Mouse (Mus musculus) 3T3-L1 (cell line): Measurements from ENCODE around the gene Hbq1b.
A peak's percentile ranks its signal among the peaks of the same experiment; 100 is the strongest.

Source experiments
- DNase-seq: peaks from one replicate; pipeline ENCODE4 v3.0.0-alpha.2; 2015; ENCODE audit warnings: low read depth, low spot score

The Hbq1b gene

DNA sequence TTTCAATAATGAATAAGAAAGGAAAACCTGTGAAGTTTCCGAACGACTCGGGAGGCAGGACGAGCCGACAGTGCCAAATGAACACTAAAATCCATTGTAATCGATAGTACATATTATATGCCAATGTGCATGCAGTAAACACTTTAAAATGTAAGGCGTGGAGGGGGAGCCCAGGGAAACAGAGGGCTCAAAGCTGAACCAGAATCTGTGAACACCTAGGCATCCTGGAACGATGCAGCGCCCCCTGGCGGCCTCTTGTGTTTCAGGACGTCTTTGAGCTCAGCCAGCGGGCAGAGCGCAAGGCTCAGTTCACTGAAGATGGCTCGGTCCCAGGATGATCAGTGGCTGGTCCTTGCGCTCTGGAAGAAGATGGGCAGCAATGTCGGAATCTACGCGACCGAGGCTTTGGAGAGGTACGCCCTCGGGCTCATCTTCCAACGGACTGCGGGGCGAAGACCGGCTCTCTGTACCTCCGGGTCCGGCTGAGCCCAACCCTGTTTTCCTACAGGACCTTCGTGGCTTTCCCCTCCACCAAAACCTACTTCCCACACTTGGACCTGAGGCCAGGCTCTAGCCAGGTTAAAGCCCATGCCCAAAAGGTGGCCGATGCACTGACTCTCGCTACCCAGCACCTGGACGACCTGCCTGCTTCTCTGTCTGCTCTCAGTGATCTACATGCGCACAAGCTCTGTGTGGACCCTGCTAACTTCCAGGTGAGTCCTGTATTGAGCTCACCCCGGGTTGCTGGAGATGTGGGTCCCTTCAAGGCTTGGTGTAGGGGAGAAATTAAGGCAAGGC lies at the start of gene Hbq1b:
TSS of gene Hbq1b (plus strand) at position 271 of the 798 bp plus-strand sequence.
- peak; percentile 55 for DNase-seq

DNA sequence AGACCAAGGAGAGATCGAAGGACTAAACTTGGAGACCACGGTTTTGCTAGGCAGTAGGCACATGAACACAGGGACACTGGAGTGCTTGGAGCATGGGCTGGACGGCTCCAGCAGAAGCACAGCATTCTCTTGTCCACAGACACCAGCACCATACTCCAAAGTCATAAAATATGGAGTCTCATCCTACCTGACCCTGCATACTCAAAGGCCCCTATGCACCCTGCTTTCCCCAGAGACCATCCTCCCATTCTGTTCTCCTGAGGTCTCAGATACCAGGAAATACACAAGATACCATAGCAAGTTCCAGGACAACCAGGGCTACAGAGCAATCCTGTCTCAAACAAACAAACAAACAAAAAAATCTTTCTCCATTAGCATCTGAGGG lies 49.4 kb upstream of the Hbq1b start:
- no peak for DNase-seq

DNA sequence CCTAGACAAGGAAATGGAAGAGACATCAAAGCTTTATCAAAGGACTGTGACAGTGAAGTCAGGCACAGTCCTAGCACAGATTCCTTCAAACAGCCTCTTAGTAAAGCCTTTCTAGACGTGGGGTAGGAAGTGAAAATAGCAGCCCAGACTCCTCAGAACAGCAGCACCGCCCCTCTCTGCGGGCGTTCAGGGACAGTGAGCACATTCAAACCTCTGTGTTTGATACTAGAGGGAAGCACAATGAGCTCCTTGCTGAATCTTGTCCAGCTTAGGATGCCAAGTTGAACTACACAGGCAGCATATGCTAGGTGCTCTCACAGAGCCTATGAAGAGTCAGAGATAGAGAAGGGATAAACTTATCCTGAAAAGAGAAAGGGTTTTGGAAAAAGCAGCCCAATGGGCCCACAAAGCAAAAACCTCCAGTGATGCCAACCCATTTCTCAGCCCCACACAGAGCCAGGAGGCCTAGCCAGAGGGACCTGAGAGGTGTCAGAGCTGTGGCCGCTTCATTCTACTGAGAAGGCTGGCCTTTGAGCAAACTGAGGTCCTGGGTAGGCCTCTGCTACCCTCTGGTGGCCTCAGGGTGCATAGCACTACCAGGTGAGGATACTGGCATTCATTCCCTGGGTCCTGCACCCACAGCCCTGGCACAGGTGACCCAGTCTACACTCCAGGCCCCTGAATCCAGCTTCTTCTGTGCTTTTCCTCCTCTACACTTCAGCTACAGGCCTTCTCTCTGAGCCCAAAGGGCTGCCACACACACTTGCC lies 48.5 kb upstream of the Hbq1b start:
- DNase-seq = peak; percentile 78

DNA sequence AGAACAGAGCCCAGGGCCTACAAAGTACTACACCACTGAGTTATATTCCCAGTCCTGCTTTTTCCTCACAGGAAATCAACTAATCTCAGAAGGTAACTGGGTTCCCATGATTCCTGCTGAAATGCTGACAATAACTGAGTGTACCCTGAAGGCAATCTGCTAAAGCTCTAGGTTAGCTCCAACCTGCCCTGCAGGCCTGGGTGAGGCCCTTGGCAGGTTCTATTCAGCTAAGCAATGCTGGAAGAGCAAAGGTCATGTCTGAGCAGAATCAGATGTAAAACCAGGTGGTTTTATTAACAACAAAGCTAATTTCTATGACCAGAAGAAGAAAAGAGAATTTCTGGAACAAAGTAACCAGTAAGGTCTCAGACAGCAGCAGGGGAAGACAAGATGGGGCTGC lies 45.4 kb upstream of the Hbq1b start:
- no peak for DNase-seq

DNA sequence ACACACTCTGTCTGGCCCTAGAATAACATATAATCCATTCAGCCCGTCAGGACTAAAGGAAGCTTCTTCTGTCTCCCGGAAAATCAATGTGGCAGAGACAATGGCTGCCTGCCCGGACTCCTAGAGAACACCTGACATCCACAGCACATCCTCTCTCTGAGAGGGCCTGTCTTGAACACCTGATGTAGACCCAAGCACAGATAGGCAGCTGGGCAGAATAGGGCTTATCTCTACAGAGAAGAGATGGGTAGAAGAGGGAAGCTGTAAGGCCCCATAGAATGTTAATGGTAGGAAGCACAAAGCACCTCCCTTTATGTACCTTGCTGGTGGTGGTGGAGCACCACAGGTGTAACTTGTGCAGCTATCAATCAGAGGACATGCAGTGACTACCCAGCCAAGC lies 44.6 kb upstream of the Hbq1b start:
- no peak for DNase-seq

DNA sequence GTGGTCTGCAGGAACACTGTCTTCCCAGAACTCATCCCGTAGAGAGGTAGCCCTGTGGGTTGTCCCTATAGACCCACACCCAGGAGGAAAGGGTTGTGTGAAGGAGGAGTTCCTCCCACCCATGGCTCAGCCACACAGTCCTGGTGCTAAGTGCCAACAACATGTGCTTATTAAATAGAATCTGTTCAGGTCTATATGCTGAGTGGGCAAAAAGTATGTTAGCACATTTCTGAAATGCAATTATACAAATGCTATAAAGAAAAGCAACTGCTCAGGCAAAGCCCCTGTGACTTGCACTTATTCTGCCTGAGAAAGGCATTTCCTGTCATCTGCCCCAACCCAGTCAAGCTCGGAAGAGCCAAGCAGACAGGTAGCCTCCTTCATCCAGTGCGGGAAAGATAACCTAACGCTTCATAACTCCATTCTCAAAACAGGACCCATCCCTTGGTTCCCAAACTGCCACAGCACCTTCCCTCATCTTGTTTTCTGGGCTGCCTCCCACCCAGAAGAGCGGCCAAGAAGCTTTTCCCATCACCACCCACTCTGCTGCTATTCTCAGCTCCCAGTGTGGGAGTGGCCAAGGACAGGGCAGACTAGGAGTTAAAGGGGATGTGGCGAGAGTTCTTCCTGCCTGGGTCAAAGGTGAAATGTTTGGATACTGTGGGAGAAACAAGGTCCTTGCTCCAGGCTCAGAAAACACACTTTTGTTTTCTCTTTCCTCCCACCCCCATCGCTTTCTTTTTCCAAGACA lies 43.4 kb upstream of the Hbq1b start:
- no peak for DNase-seq

DNA sequence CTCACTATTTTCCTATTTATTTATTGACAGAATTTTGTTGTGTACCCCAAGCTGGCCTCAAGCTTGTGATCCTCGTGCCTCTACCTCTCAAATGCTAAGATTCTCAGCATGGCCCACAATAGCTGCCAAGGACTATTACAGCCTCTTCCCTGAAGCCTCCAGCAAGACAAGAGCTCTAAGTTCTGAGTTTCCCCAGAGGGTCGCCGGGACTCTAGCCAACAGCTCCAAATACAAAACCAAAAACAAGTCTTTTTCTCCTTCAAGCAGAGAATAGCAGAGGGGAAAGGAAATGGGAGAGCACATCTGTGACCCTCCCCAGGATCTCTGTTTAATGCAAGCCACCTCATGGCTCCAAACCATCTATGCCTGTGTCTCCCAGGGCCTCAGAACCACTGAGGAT lies 42.7 kb upstream of the Hbq1b start:
- DNase-seq = no peak

DNA sequence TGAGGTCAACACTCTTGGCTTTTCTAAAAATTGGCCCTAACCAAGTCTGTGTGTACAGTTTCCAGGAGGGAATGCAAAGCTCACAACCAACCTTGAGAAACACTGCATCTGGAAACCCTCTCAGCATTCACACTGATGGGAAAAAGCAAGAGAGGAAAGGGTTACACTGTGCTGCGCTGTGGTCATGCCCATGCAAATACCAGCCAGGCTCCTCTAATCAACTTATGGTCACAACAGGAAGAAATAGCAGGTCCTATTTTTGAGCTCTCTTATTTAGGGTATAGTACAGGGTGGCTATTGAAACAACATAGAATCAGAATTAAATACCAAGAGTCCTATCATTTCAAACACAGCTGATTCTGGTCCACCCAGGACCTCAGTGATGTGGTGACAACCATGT lies 42.1 kb upstream of the Hbq1b start:
- no peak for DNase-seq

DNA sequence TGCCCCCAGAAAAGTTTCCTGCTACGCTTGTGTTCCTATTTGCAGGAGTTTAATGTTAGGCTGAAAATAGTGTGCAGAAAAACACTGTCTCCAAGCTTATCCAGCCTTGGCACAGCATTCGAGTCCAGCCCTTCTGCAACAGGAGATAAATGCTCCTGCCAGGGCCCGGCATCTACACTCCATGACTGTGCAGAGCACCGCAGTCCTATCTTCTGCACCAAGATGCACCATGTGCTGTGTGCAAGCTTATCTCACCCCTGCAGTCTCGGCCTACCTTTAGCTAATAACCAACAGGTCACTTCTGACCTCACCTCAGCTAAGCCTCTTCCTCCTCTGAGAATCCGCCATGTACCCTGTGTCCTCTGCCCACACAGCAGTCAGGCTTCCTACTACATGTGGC lies 41.2 kb upstream of the Hbq1b start:
- no peak for DNase-seq

DNA sequence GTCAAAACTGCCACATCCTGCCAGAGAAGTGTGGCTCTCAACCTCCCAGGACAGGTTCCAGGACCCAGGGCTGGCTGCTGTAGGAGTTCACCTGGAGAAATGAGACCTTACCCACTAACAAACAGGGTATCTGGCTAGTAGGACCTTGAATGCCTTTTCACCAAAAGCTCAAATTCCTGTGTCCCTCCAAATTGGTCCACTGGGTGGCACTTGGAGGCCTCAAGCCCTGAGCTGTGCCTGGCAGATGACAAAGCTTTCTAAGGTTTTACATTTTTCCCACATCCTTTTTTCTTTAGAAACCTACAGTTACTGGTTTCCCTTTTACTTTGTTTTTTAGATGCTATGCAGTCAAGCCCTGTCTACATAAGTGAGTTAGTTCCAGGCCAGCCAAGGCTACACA lies 39.7 kb upstream of the Hbq1b start:
- peak; percentile 51 for DNase-seq

DNA sequence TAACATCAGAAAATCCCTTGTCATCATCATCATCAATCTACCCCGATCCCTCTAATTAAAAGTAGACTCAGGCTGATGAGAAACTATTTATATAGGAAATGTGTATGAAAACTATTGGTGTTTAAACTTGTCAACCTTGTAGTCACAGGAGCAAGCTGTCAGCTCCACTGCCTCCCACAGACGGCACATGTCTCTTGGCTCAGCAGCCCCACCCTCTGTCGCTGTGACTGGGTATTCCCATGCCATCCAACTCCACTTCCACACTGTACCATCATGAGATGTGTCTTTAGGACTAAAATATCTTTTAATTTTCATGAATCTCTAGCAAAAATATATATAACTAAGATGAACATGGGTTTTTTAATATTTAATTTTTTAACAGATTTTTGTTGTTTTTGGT lies 38.4 kb upstream of the Hbq1b start:
- DNase-seq = no peak

DNA sequence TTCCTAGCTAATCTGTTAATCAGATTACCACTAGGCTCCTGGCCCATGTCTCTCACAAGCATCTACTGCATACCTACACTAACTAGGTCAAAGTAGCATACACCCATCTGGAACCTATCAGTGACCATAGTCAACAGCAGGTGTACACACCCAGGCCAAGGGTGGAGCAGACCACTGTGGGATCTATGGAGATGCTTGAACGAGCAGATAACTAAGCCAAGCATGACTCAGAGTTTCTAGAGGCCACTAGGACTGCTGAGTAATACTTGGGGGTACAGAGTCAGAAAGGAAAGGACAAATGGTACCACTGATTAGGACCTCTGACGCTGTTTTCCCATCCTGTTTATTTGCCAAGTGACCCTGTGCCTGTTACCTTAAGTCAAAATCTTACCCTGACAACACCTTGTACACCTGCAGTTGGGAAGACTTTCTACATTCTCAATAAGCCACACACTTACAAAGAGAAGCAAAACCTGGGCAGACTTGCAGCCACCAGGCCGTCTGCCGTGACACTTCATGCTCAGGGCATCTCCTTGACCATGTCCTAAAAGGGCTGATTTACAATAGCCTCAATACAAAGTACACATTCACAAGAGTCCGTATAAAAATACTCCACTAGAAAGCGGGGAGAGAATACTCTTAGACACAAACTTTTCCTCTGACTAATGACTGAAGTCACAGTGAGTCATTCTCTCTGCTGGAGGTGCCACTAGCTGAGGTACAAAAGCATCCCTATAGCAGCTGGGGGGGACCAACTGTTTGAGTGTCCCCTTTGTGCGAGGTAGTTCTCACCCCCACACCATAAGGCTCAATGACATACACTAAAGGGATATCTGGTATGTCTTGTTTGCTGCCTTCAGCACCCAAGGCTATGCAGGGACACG lies 35.6 kb upstream of the Hbq1b start:
- peak; percentile 65 for DNase-seq

DNA sequence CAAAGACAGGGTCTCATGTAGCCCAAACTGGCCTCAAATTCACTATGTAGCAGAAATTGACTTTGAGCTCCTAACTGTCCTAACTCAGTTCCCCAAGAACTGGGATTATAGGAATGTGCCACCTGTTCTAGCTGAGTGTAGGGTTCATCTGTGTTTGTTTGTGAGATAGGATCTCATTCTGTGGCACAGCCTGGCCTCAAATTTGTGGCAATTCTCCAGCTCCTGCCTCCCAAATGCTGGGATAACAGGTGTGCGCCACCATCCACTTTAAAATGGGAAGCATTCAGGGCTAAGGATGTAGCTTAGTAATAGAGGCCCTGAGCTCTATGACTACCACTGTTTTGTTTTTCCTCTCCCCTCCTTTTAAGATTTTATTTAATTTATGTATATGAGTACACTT lies 33.6 kb upstream of the Hbq1b start:
- DNase-seq = no peak

DNA sequence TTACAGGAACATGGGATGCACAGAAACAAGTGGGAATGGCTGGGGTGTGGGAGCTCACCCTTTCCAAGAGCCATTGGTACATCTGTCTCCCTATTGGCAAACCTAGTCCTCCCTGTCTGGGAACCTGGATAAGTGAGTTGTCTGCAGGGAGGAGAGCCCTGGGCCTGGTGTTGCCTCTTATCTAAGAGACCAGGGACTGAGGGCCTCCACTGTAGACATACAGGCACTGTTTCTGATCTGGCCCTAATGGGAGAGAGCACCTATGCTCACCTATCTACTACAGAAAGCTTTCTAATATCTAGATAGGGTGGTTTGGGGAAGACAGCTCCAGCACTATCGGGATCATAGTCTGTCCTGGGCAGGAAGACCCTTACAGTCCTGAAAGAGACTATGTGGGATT lies 30.6 kb upstream of the Hbq1b start:
- DNase-seq = no peak

DNA sequence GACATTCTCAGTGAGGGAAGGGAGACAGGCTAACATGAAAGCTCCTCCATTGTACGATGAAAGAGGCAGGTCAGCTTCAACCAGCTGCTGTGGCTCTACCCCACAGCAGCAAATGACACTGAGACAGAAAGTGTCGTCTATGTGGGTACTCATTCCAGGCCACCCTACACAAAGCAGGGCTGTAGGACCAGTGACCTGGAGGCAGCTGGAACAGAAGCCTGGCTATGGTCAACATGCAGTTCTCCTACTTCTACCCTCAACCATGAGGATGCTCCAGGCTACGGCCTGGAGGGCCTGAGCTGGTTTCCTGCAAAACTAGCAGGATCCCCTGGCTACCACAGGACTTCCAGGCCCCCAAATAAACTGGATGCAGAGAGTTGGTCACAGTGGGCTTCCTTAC lies 30.2 kb upstream of the Hbq1b start:
- DNase-seq = no peak

DNA sequence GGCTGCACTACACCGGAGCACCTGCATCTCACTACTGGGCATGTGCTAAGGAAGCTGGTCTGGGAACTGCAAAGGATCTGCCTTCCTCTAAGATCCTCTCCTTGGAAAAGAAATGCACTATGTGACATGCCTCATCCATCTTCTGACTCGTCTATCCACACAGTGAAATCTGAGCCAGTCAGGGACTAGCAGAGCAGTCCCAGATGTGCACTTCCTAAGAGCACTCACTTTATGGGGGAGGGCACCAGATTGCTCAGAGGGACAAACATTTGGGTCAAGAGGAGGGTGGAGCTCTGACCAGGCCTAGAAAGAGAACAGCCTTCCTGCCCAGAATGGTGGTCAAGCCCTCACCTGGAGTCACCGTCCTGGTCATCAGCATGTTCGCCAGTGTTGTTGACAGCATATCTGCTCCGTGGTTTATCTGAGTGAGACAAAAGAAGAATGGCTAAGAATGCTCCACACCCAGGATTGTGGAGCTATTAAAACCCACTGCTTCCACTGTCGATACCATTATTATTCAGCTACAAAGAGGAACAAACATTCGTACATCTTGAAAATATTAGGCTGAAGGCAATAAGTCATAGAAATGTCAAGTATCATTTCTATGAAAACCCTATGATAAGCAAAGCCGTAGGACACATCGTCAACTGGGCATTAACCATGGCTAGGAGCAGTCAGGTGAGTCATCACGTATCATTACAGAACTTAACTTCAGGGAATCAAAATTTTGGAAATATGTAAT lies 23.9 kb upstream of the Hbq1b start:
- peak; percentile 97 for DNase-seq

DNA sequence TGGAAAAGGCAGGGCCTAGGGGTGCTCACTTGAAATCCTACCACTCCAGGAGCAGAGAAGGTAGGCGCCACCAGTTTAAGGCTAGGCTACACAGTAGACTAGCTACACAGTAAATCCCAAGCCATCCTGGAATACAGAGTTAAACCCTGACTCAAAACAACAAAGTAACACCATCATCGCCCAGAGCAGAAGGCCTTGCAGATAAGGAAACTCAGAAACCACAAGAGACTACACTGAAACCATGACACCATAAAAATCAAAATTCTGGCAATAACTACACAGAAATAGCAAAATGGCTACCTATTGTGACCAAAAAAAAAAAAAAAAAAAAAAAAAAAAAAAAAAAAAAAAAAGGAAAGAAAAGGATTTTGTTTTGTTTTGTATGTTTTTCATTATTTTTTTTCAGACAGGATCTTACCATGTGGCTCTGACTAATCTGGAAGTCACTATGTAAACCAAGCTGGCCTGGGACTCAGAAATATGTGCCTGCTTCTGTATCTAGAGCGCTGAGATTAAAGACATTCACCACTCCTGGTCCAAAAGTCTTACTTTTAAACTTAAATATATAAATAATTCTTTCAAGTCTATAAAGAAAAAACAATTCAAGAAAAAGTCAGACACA lies 21.5 kb upstream of the Hbq1b start:
- DNase-seq = peak; percentile 55

DNA sequence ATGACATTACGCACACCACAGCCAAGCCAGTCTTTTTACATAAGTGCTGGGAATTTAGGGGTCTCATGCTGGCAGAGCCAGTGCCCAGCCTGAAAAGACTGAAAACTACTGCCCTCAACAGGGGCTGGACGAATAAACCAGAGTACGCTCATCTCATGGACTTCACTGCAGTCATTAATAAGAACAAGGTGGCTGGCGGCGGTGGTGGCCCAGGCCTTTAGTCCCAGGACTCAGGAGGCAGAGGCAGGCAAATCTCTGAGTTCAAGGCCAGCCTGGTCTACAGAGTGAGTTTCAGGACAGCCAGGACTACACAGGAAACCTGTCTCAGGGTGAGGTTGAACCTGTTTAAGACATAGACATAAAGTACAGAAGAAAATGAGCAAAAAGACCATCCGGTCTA lies 20.6 kb upstream of the Hbq1b start:
- no peak for DNase-seq

DNA sequence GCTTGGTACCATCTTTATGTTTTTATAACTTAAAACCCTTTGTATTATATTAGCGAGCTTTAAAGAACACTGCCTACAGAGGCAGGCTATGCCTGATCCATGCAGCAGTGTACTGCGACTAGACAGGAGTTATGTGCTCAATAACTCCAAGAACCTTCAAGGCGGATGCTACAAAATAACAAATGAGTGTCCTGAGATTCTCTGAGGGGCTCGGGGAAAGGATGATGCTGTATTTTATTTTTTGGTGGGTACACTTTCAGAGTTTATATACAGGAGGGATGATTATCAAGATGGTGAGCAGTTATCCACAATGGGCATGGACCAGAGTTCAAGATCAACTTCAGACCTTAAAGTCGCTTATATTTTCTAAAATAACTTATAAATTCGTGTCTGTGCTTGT lies 20.0 kb upstream of the Hbq1b start:
- peak; percentile 19 for DNase-seq

DNA sequence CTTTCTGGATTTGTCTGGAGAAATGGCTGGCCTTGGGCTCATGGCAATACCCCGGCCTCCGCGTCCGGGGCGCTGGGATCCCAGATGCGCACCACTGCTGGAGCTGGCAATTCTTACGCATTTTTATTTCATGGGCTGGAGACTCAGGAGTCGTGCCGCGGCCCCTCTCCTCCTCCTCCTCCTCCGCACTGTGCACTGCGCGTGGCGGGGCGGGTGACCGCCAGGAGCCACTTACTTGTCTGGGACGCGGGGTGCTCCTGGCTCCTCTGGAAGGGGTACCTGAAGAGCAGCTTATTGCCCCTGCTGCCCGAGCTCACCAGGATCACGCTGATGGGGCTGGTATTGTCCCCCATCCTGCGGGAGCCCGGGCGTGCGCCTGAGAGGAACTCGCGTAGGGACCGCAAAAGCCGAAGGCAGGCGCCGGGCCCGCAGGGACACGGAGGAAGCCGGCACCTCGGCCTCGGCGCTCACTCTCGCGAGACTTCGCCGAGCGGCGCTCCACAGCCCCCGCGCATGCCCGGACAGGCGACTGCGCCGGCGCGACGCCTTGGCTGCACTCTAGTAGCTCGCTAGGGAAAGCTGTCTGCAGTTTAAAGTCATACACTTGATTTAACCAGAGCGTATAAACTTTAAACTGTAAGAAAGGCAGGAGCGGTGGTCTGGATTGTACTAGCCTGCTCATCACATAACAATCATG lies 19.4 kb upstream of the Hbq1b start, which contains the start of gene Nprl3:
TSS of gene Nprl3 (minus strand) at position 520 of the 697 bp plus-strand sequence.
- peak; percentile 91 for DNase-seq
